Mouse (Mus musculus) thymus, adult 2 months (tissue): ENCODE results near the gene Myoz1.

Source experiments
- CTCF ChIP-seq: fragments of 200-500 bp; IDR thresholded peaks from 2 replicates; pipeline ENCODE4 v1.5.1; 2012; ENCODE audit warnings: mild to moderate bottlenecking, control low read depth, low read length, moderate library complexity, borderline replicate concordance; ENCODE audit not compliant: control insufficient read depth, poor library complexity, insufficient read depth; ENCODE audit errors: extremely low read depth
- POLR2A ChIP-seq: fragments of 200-500 bp; IDR thresholded peaks from 2 replicates; pipeline ENCODE4 v1.6.1; 2012; ENCODE audit warnings: mild to moderate bottlenecking, low read length, control low read depth, moderate library complexity; ENCODE audit not compliant: control insufficient read depth, poor library complexity, insufficient read depth; ENCODE audit errors: extremely low read depth

GRCm38 (mm10) chr14:20656361-20656760 lies at the start of gene Myoz1:
- TF ChIP-seq CTCF (no peak), POLR2A (no peak)
